Mouse (Mus musculus) layer of hippocampus, postnatal 14 days (tissue): ENCODE data around the gene Pex1. TPM values are rescaled to one million over a fixed set of nuclear protein-coding genes. Genes with fewer than 3 reads are reported as not detected.
"Not testable (repeated sequence)": the region's sequence is repeated elsewhere in the genome, so short reads cannot be mapped to it uniquely, and the experiment has no call there.

ENCODE experiments used
- DNase-seq, 2 experiments: peaks; one replicate each; pipeline ENCODE4 v3.0.0; 2021 to 2022; ENCODE audit warnings: low spot score in 2 of 2, mixed read lengths in 1 of 2
- long read RNA-seq, 2 experiments: library from polyadenylated mRNA; stranded (forward); transcript quantifications; one replicate each; pipeline ENCODE4 v2.0.0; 2021
- total RNA-seq, 2 experiments: library from RNA; stranded (reverse); gene quantifications; 2 replicates each; pipeline ENCODE4 v1.2.3; 2021

The Pex1 gene
- 10 to 100 TPM; 22.6 to 26.6 TPM for total RNA-seq
- long read RNA-seq, experiment 1, full-length matches to known transcripts, result 8 of 11 reads
- long read RNA-seq, experiment 1, partial matches to known transcripts, result 2 of 11 reads
- long read RNA-seq, experiment 1, other reads (novel, unspliced or antisense), result 1 of 11 reads
- long read RNA-seq, experiment 2, full-length matches to known transcripts, result 7 of 11 reads
- long read RNA-seq, experiment 2, partial matches to known transcripts, result 1 of 11 reads
- long read RNA-seq, experiment 2, other reads (novel, unspliced or antisense), result 3 of 11 reads

DNA sequence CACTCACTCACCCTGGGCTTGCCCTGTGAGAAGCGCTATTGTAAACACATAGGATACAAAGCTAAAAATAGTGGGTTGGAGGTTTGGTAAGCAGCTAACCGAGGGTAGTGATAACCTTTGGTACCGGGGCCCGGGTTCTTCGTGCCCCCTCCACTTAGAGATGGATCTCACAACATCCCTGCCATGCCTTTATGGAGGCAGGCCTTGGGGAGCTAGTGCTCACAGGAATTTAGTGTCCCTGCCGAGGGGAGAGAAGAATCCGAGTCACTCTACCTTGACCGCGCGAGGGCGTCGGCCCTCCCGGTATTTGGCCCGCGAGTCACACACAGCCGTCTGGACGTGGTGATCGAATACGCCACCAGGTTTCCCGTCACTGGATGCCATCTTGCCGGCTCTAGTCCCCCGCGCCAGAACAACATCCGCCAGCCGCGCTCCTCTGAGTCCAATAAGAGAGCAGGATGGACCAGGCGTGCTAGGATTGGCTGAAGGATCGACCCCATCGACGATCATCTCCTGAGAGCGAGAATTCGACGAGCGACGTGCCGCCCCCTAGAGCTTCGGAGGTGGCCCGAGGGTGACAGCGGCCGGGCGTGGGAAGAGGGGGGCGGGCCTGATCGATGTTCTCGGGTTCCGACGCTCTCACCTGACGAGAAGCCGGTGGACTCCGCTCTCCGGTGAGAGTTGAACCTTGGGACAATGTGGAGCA, at the start of gene Pex1:
Gene Pex1, plus strand, starts transcription at position 374 of the 706 bp plus-strand sequence.
- DNase-seq, result peak; percentile 93 to 97

- DNase-seq, result no peak
Observed at GRCm38 (mm10) chr5:3546226-3546625, 49.6 kb upstream of the Pex1 start.

GRCm38 (mm10) chr5:3551481-3551880, 44.4 kb upstream of the Pex1 start:
- DNase-seq, result no peak

DNA sequence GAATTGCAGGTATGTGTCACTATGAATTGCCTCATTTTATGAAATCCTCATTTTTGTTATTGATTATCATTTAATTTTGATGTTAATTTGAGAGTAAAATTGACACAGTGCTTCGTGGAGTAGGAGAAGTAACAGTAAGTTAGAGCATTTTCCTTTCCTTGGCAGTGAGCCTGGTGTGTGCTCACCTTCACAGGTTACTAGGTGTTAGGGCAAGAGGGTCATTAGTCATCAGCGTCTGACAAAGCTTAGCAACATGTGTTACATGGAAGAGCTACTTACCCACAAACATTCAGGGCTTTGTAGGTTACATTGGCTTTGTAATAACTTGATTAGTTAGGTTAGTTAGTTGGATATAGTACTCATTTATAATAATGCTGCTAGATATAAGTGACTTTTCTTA, 41.7 kb upstream of the Pex1 start:
- no peak for DNase-seq

DNA sequence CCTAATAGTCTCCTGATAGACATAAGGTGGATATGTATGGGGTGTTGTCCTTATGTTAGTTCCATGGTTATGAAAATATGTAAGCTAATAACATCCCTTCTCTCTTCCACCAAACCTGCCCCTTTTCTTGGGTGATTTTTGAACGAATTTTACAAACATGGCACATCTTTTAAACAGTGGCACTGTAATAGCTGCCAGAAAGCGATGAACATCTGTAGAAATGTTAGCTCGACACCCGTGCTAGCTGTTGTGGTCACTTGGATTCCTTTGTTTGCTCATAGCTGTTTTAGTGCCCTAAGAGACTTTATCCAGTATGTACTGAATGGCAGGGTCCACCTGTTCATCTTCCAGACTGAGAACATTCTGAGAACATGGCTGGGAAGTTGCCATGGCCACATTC, 24.6 kb upstream of the Pex1 start, which contains the start of gene 1700109H08Rik:
Gene 1700109H08Rik, plus strand, starts transcription at position 301 of the 400 bp plus-strand sequence.
- no peak for DNase-seq

DNA sequence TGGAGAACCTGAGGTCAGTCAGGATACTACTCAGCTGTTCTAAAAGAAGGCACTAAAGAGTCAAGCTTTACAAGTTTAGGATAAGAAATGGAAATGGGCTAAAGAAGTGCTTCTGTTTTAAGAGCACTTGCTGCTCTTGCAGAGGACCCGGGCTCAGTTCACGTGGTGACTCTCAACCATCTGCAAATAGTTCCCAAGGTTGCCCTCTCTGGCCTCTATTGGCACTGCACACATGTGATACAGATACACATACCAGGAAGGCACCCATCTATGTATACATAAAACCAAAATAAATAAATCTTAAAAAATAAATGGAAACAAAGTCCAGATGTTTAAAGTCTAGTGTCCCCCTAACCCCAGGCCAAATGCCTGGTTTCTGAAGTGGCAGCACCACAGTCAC, 21.0 kb upstream of the Pex1 start:
- no peak for DNase-seq

GRCm38 (mm10) chr5:3577939-3578338, 17.9 kb upstream of the Pex1 start:
- DNase-seq, result no peak

- no peak for DNase-seq
Observed at GRCm38 (mm10) chr5:3579066-3579465, 16.8 kb upstream of the Pex1 start.

- peak; percentile 84 to 88 for DNase-seq
Observed at GRCm38 (mm10) chr5:3596399-3596766, 517 bp downstream of the Pex1 start, which contains the start of gene Rbm48. Rbm48 (minus strand) TSS chr5:3596585.

GRCm38 (mm10) chr5:3597171-3597570, 1.3 kb downstream of the Pex1 start:
- no peak for DNase-seq

DNA sequence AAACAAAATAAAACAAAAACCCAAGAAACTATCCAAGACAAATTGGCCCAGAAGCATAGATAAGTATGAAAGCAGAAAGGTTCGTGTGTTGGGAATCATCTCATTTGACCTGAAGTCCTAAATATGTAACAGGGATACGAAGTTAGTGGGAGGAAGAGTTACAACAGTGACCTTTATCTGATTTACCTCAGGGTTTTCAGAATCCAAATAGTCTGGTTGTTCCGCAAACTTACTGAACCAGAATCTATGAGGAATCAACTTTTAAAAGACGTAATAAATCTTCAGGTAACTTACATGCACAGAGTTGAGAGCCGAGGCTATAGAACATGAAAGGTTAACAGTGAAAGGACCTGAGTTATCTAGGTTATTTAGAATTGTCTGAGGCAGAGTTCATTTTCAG, 2.9 kb downstream of the Pex1 start:
- DNase-seq, result no peak

DNA sequence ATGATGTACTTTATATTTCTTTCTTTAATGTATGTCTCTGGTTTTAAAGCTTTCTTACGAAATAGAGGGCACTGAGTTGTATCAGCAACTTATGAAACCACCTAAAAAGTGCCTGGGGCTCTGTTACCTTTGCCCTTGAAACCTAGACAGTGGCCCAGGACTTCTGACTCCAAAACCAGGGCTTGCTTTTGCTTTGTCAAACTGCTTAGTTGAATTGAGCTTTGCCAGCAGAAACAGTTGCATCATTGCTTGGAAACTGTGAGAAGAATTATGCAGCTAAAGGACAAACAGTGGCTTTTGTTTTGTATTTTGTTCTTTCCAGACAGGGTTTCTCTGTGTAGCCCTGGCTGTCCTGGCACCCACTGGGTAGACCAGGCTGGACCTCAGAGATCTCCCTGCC, 4.4 kb downstream of the Pex1 start:
- DNase-seq, result no peak

DNA sequence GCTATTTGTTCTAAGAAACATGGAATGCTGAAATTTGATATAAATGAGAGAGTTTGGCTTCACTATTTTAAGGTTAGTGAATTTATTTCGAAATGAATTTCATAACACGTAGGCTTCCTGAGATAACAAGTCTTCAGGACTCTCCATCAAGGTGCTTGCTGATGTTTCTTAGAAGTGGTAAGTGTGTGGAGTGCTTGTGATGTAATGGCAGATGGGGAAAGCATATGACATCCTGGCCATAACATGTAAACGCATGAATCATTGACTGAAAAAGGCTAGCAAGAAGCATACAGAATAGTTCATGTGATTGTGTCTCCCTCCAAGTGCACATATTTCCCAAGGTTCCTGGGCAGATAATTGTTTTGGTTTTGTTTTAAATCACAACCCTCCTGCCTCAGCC, 4.9 kb downstream of the Pex1 start:
- no peak for DNase-seq

GRCm38 (mm10) chr5:3607114-3607513, 11.2 kb downstream of the Pex1 start:
- no peak for DNase-seq

DNA sequence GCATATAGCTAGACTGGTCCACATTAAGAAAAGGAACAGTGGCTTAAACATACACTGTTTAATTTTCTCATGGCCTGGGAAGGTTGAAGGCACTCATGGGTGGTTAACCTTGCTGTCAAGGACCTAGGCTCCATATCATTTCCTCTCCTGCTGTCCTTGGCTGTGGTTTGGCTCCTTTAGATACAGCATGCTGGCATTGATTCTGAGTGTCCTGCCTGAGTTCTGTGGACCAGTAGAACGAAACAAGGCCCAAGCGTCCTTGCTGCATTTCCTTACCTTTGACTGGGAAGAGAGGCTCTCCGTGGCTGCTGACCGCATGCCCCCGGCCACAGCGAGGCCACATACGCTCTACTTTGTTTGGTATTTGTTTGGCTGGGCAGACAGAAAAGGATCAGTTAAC, 13.4 kb downstream of the Pex1 start:
- no peak for DNase-seq

GRCm38 (mm10) chr5:3611835-3612234, 16.0 kb downstream of the Pex1 start:
- not testable (repeated sequence) for DNase-seq

- no peak for DNase-seq
Observed at GRCm38 (mm10) chr5:3620486-3620885, 24.6 kb downstream of the Pex1 start.

DNA sequence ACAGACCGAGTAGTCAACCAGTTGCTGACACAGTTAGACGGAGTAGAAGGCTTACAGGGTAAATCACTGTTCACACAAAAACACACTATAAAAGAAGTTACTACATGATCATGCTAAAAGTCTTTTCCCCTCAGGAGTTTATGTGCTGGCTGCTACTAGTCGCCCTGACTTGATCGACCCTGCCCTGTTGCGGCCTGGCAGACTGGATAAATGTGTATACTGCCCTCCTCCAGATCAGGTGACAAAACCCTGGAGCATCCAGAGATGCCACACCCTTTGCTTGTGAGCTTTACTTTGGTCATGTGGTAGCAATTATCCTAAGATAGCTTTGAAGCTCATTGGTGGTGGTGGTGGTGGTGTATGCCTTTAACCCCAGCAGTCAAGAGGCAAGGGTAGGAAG, 34.2 kb downstream of the Pex1 start:
- no peak for DNase-seq

DNA sequence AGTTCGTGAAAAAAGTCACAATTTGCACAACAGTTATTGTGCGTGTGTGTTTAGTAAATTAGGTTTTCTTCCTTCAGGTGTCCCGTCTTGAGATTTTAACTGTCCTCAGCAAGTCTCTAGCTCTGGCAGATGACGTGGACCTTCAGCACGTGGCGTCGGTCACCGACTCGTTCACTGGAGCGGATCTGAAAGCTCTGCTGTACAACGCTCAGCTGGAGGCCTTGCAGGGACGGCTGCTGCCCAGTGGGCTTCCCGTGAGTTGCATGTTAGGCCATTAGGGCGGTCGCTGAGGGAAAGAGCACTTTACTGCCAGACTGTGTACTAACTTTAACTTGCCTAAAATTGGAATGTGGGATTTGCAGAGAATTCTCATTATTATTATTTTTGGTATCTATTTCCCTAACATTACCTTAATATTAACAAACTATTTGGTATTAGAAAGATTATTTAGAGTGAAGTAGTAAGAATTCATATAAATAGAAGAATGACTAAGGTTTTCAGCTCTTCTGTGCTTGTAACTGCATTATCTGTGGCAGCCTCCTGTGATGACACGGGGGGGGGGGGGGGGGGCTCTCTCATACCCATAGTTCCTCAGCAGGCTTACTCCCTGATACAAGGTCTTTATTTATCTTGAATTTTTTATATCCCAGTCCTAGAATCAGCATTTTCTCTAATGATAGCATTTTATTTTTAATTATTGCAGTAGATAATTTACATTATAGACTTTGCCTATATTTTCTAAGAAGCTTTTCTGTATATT, 35.8 kb downstream of the Pex1 start:
- no peak for DNase-seq

DNA sequence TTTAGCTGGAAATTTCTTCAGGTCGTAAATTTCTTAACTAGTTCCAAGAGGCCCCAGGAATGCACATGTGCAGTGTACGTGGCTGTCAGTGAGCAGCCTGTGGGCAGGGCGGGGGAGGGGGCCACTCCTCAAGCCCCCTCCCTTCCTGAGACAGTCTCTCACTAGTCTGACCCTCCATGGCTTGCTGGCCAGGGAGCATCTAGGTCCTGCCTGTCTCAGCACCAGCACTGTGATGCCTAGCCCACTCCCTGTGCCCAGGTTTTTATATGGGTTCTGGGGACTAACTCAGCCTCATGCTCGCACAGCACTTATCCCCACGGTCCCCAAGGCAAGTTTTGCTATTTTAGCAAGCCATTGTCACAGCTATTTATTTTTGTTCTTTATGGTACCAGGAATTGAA, 36.4 kb downstream of the Pex1 start:
- DNase-seq, result no peak

DNA sequence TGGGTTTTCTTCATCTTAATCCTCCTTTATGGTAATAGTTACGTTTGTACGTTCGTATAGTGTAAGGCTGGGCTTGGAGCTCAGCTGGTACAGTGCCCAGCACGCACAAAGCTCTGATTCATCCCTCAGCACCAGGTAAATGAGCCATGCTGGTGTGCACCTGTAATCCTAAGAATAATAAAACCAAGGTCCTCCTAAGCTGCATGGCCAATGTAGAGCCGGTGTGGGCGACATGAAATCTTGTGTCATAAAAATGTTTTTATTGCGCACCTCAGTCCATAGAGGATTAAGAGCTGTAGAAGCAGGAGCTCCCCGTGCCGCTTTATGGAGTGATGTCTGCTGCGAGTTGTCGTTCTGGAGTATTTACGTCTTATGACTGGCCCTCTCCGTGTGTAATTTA, 37.4 kb downstream of the Pex1 start:
- DNase-seq, result no peak

DNA sequence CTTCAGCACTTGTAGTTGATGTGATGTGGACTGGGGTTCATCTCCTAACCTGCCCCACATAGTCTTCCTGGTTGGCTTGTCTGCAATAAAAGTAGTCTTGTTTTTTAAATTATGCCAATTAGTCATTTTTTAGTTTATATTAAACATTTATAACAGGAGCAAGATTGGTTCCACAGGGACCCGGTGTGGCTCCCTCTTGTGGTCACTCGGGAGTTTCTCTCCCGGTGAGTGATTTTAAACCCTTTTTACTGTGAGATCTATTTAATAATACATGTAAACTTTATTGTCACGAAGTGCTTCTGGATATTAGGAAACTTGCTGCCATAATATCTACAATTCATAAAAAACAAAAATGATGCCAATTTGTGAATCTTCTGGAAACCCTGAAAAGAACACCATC, 38.1 kb downstream of the Pex1 start:
- no peak for DNase-seq
